Mouse (Mus musculus): ENCODE measurements around the gene Kank1. TPM values are rescaled to one million over a fixed set of nuclear protein-coding genes. Genes with fewer than 3 reads are reported as not detected.

The Kank1 gene
- polyA plus RNA-seq, 1 experiment from 2014 or later: 26.6 TPM

DNA sequence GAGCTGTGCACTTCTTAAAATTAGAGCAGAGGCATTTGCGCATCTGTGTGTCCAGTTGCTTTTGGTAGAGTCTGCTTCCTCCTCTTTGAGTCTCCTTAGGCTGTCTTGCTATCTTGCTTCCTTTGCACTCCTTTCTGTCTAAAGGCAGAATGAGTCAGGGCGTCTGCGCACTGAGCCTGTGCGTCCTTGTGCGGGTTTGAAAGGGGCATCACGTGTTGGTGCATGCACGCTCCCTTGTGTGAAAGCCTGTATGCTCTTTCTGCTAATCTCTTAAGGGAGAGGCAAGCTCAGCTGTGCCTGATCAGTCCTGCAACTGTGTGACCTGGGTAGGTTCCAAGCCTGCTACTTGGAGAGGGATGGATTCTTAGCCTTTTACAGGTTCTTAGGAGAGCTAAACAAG lies 136.0 kb downstream of the Kank1 start:
- Histone ChIP-seq H3K4me1 (peaks cover 10% of the 10 kb centered on the region), H3K9ac (no peak overlapping the region), H3K4me3 (replicated peaks) (no peak overlapping the region), H3K27me3 (no peaks in the 10 kb centered on the region), H3K27ac (replicated peaks) (no peak overlapping the region), H3K36me3 (no peaks in the 10 kb centered on the region), H3K4me2 (replicated peaks) (no peak overlapping the region), H3K9me3 (replicated peaks) (no peaks in the 10 kb centered on the region)
- 0 out of 2 replicates have a peak, but pooled peaks have one; percentile 15 for ATAC-seq (ENCODE audit: insufficient number of reproducible peaks, low FRiP score, low TSS enrichment, low read depth)
- WGBS: 57% methylated on average over 7 of the region's 7 CpGs

DNA sequence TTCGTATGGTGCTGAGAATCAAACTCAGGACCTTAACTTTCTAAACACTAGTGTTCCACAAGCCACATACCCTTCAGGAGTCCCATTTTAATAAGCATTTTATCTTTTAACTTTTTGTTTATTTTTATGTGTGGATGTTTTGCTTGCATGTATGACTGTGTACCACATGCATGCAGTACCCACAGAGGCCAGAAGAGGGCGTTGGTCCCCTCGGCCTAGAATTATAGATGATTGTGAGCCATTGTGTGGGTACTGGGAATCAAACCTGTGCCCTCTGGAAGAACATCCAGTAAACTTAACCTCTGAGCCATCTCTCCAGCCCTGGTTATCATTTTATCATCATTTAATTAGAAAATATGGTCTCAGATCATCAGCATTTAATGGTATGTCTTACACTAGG lies 136.8 kb downstream of the Kank1 start:
- H3K27me3 ChIP-seq: no peaks in the 10 kb centered on the region
- peaks cover 10% of the 10 kb centered on the region for H3K4me1 ChIP-seq
- 0 out of 2 replicates have a peak overlapping the region, but pooled peaks have one; percentile 17 for H3K27ac ChIP-seq (replicated peaks)
- H3K36me3 ChIP-seq: no peaks in the 10 kb centered on the region
- WGBS: 57% methylated on average over 3 of the region's 3 CpGs
- no peak overlapping the region for H3K4me3 ChIP-seq (replicated peaks)
- no peak overlapping the region for H3K9ac ChIP-seq
- ATAC-seq (ENCODE audit: insufficient number of reproducible peaks, low FRiP score, low TSS enrichment, low read depth): no peak
- H3K9me3 ChIP-seq (replicated peaks): no peaks in the 10 kb centered on the region
- no peak overlapping the region for H3K4me2 ChIP-seq (replicated peaks)

DNA sequence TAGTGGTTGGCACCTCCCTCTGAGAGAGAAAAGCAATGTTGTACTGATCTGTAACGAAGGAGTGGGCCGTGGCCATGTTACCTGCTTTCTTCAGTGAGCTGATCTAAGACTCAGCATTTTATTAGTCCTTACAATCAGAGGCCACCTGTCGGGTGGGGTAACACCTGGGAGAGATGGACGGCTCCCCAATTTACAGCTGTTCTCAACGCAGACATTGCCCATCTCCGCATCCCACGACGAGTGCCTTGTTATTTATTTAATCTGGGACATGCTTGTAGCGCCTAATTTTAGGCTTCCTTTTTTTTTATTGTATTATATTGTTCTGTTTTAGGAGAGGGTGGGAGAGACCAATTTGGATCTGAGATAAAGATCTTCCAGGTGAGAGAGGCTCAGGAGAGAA lies 137.4 kb downstream of the Kank1 start:
- Histone ChIP-seq H3K9ac (no peak overlapping the region), H3K27ac (replicated peaks) (peak overlapping the region; percentile 17; the same call in 1 of the 2 replicates), H3K9me3 (replicated peaks) (no peaks in the 10 kb centered on the region), H3K36me3 (no peaks in the 10 kb centered on the region), H3K27me3 (no peaks in the 10 kb centered on the region), H3K4me1 (peaks cover 10% of the 10 kb centered on the region), H3K4me2 (replicated peaks) (no peak overlapping the region), H3K4me3 (replicated peaks) (no peak overlapping the region)
- ATAC-seq (ENCODE audit: insufficient number of reproducible peaks, low FRiP score, low TSS enrichment, low read depth): no peak
- WGBS: 67% methylated on average over 9 of the region's 9 CpGs

DNA sequence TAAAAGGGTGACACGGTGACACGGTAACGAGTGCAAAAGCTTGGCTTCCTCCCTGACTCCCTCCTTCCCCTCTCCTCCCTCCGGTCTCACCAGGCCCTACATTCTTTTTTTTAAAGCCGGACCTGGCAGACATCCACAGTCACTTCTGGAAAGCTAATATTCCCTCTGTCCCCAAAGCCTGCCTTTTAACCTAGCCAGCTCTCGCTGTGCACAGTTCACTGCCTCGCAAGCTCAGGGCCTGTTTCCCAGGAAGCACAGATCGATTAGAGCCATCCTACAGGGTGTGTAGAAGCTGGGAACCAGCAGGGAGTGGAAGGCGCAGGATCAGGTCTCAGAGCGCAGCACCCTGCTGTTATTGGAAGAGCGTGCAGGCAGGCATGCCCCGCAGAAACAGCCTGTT lies 138.2 kb downstream of the Kank1 start:
- Histone ChIP-seq H3K4me2 (replicated peaks) (no peak overlapping the region), H3K36me3 (no peaks in the 10 kb centered on the region), H3K4me1 (peaks cover 10% of the 10 kb centered on the region), H3K4me3 (replicated peaks) (no peak overlapping the region), H3K9ac (no peak overlapping the region), H3K27ac (replicated peaks) (0 out of 2 replicates have a peak overlapping the region, but pooled peaks have one; percentile 3), H3K27me3 (no peaks in the 10 kb centered on the region), H3K9me3 (replicated peaks) (no peaks in the 10 kb centered on the region)
- ATAC-seq (ENCODE audit: insufficient number of reproducible peaks, low FRiP score, low TSS enrichment, low read depth): no peak
- WGBS: 7% methylated on average over 12 of the region's 12 CpGs

DNA sequence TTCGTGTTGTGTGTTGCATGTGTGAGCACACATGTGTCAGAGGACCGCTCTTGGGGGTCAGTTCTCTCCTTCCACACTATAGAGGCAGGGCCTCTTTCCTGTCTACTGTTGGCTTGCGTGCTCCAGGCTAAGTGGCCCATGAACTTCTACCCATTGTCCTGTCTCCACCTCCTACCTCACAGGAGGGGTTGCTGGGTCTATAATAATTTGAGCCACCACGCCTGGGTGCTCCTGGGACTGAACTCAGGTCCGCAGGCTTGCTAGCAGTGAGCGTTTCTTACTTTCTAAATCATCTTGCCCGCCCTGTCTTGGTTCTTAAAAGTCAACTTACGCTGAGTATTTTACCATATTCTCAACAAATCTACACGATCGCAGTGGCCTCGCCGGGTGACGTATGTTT lies 140.1 kb downstream of the Kank1 start:
- H3K4me2 ChIP-seq (replicated peaks): no peak overlapping the region
- no peak for ATAC-seq (ENCODE audit: insufficient number of reproducible peaks, low FRiP score, low TSS enrichment, low read depth)

DNA sequence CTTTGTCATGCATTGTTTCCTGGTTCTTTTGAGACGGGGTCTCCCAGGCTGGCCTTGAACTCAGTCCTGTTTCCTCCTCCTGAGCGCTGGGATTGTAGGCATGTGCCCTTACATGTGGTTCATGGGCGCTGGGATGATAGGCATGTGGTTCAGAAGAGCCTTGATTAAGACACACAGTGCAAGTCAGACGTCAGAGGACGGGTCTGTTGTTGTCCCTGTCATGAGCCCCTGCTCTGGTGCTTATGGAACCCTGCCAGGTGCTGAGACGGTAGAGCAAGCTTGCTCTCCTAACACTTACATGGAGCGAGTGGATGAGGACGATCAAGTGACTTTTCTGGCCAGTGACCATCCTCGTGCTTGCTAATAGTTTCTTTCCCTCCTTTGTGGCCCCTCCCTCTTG lies 143.9 kb downstream of the Kank1 start:
- ATAC-seq (ENCODE audit: insufficient number of reproducible peaks, low FRiP score, low TSS enrichment, low read depth): no peak
- WGBS: 81% methylated on average over 9 of the region's 9 CpGs
- H3K4me1 ChIP-seq: peaks cover 9% of the 10 kb centered on the region
- H3K4me3 ChIP-seq (replicated peaks): no peak overlapping the region
- no peak overlapping the region for H3K4me2 ChIP-seq (replicated peaks)
- H3K27me3 ChIP-seq: no peaks in the 10 kb centered on the region
- no peak overlapping the region for H3K9ac ChIP-seq
- H3K27ac ChIP-seq (replicated peaks): no peak overlapping the region
- H3K36me3 ChIP-seq: no peaks in the 10 kb centered on the region
- H3K9me3 ChIP-seq (replicated peaks): no peaks in the 10 kb centered on the region

More for the DNA sequence above, 140.1 kb downstream of the Kank1 start:
- no peaks in the 10 kb centered on the region for H3K9me3 ChIP-seq (replicated peaks)
- H3K27ac ChIP-seq (replicated peaks): no peak overlapping the region
- 89% methylated on average over 13 of the region's 13 CpGs for WGBS
- no peaks in the 10 kb centered on the region for H3K27me3 ChIP-seq
- H3K36me3 ChIP-seq: no peaks in the 10 kb centered on the region
- H3K4me3 ChIP-seq (replicated peaks): no peak overlapping the region
- H3K9ac ChIP-seq: no peak overlapping the region
- peaks cover 10% of the 10 kb centered on the region for H3K4me1 ChIP-seq

DNA sequence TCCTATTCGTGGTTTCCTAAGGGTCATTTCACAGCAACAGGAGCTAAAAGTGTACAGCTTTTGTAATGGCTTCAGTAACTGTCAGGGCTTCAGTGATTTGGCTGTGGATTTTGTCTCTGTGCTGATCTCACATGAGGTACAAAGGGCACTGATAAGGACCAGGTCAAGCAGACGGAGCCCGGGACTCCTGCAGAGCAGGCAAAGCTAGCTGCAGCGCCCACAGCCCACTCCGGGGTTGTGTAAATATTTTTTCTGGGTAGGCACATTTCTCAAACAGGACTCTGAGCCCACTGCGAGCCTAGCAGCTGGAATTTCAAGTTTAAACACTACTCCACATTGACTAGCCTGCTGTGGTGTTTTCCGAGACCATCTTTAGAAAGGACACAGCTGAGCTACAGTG lies 145.2 kb downstream of the Kank1 start:
- Histone ChIP-seq H3K27ac (replicated peaks) (no peak overlapping the region), H3K9me3 (replicated peaks) (no peaks in the 10 kb centered on the region), H3K4me3 (replicated peaks) (no peak overlapping the region), H3K4me2 (replicated peaks) (no peak overlapping the region), H3K4me1 (peaks cover 18% of the 10 kb centered on the region), H3K27me3 (no peaks in the 10 kb centered on the region), H3K9ac (no peak overlapping the region), H3K36me3 (no peaks in the 10 kb centered on the region)
- 54% methylated on average over 7 of the region's 7 CpGs for WGBS
- no peak for ATAC-seq (ENCODE audit: insufficient number of reproducible peaks, low FRiP score, low TSS enrichment, low read depth)

DNA sequence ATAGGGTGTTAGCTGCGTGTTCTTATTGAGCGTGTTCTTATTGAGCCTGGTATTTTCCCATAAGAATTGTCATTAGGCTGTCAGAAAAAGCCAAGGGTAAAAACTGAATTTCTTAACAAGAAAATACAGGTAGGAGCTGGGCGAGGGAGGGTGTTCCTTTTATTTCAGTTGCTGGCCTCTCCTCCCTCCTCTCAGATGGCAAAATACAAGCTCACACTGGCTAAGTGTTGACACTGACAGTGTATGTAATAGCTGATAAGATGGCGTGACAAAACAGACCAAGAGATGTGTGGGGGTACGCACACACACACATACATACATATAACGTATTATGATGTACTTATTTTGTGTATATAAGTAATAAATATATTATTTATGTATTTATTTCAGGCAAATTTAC lies 145.7 kb downstream of the Kank1 start:
- ATAC-seq (ENCODE audit: insufficient number of reproducible peaks, low FRiP score, low TSS enrichment, low read depth): no peak
- Histone ChIP-seq H3K4me3 (replicated peaks) (no peak overlapping the region), H3K9me3 (replicated peaks) (no peaks in the 10 kb centered on the region), H3K4me2 (replicated peaks) (no peak overlapping the region), H3K9ac (no peak overlapping the region), H3K36me3 (no peaks in the 10 kb centered on the region), H3K4me1 (peaks cover 18% of the 10 kb centered on the region), H3K27me3 (no peaks in the 10 kb centered on the region), H3K27ac (replicated peaks) (no peak overlapping the region)
- 84% methylated on average over 6 of the region's 6 CpGs for WGBS

DNA sequence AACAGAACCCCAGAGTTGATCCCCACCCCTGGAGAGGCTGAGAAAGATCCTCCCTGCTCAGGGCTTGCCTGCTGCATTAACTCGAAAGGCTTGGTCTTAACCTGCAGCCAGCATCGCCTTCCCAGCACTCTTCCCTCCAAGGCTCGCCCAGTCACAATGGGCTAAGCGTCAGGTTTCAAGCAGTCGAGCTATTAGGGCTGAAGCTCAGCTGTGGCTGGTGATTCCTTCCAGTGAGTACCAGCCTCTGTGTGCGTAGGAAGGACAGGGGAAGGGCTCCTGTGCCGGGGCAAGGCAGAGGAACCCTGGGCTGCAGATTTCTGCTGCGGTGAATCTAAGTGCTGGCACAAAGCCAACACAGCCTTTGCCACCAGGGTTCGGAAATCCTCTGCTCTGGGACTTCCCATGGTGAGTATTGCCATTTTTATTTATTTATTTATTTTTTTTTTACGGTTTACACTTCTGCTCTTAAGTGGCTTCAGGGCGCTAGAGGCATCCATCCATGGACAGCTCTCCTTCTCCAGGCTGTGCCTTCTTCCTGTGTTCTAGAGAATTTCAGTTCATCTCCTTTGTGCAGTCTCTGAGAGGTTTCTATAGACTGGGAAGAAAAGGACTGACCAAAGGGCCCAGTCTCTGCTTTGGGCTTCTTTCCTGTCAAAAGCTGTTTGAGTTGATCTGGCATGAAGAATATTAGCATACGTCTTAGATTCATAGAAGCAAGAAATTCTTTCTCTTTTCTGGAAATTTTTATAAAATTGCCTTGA lies 146.8 kb downstream of the Kank1 start:
- WGBS: 9% methylated on average over 12 of the region's 12 CpGs
- H3K9ac ChIP-seq: no peak overlapping the region
- ATAC-seq (ENCODE audit: insufficient number of reproducible peaks, low FRiP score, low TSS enrichment, low read depth): peak; percentile 63
- peak overlapping the region; percentile 51; the same call in 1 of the 2 replicates for H3K27ac ChIP-seq (replicated peaks)
- H3K9me3 ChIP-seq (replicated peaks): no peaks in the 10 kb centered on the region
- no peaks in the 10 kb centered on the region for H3K36me3 ChIP-seq
- H3K27me3 ChIP-seq: no peaks in the 10 kb centered on the region
- peak overlapping the region; percentile 7; the same call in 1 of the 2 replicates for H3K4me3 ChIP-seq (replicated peaks)
- H3K4me1 ChIP-seq: peaks cover 18% of the 10 kb centered on the region
- H3K4me2 ChIP-seq (replicated peaks): peak overlapping the region; percentile 26

DNA sequence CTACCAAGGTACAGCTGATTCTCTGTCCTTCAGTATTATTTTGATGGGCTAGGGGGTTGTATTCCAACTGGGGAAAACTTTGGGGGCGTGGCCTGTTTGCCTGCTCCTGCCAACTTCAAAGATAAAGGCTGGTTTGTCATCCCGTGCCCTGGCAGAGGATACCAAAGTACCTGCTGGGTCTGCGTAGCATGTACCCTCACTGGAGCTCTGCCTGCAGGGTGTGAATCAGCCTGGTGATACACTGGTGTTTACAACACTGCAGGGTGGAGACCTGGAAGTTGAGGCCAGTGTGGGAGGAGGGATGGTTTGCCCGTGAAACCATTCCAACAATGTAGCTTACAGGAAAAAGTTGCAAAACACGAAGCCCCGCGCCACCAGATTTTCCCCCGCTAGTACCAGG lies 149.2 kb downstream of the Kank1 start:
- Histone ChIP-seq H3K36me3 (no peaks in the 10 kb centered on the region), H3K4me1 (peaks cover 18% of the 10 kb centered on the region), H3K4me2 (replicated peaks) (no peak overlapping the region), H3K9me3 (replicated peaks) (no peaks in the 10 kb centered on the region), H3K4me3 (replicated peaks) (no peak overlapping the region), H3K9ac (no peak overlapping the region), H3K27me3 (no peaks in the 10 kb centered on the region), H3K27ac (replicated peaks) (no peak overlapping the region)
- no peak for ATAC-seq (ENCODE audit: insufficient number of reproducible peaks, low FRiP score, low TSS enrichment, low read depth)
- 52% methylated on average over 8 of the region's 8 CpGs for WGBS

DNA sequence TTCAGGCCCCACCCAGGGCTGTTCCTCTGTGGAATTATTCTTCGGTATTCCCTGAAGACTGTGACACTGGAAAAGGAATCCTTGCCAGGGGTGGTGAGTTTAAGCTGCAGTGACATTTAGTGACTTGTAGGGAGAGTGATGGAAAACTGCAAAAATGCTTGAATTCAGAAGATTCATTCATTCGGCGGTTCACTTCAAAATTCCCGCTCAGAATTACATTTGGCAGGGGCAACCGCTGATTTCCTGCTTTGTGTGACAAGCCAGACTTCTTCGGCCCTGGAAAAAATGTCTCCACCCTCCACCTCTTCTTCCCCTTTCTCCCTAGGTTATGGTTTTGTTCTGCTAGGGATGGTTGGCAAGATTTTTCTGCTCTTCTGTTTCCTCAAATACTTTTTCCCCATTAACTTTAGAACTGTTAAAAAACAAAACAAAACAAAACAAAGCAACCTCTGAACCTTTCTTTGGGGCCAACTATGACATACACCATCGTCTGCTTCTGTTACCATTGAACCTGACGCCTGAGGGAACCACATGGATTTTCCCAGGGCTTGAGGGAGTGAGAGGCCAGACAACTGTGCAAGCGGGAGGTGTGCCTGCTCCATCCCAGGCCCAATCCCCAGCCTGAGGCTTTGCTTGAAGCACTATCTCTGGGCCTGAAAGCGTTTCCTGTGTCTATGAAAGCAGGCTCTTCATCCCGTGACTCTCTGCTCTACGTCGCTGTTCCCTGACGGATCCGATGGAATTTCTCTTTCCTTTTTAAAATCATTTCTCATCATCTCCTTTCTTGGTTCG lies 150.1 kb downstream of the Kank1 start:
- Histone ChIP-seq H3K9me3 (replicated peaks) (no peaks in the 10 kb centered on the region), H3K4me2 (replicated peaks) (no peak overlapping the region), H3K27me3 (no peaks in the 10 kb centered on the region), H3K27ac (replicated peaks) (0 out of 2 replicates have a peak overlapping the region, but pooled peaks have one; percentile 22), H3K9ac (no peak overlapping the region), H3K36me3 (no peaks in the 10 kb centered on the region), H3K4me3 (replicated peaks) (no peak overlapping the region), H3K4me1 (peaks cover 18% of the 10 kb centered on the region)
- ATAC-seq (ENCODE audit: insufficient number of reproducible peaks, low FRiP score, low TSS enrichment, low read depth): no peak
- WGBS: 60% methylated on average over 16 of the region's 16 CpGs
